Mouse (Mus musculus): ENCODE results near the gene Ncam1. TPM values are rescaled to one million over a fixed set of nuclear protein-coding genes. Genes with fewer than 3 reads are reported as not detected.

Gene Ncam1
- total and polyA plus RNA-seq, 3 experiments = 0.08 TPM; not detected in 2

DNA sequence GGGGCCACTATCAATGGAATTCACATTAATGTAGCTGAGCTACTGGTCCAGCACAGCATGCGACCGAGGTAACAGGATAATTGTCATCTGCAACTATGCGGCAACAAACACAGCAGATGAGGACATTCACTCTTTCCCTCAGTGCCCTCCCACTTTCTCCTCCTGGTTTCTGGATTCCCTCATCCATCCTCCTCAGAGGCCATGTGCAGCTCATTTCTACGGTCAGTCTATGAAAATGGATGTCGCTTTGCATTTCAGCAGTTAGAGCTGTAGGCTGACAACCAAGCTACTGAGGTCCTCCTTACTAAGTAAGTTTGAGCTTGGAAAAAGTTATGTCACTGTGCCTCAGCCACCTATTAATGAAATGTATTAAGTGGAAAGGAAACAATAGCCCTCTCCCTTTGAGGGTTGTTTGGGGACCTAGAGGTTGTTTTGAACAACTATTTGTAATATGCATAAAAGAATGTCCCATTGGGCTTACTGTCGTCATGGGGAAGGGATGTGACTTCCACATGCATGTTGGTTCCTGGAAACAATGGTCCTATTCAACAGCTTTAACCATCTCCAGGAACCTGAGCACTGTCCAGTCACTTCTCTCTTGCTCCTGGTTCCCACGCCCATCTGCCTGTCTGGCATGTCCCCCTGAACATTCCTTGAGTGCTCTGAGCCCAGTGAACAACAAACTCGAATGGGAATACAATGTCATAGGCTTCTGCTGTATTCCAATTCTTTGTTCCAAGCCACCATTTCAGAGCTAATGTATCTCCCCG is 122.8 kb downstream of the Ncam1 start:
- no peaks in the 10 kb centered on the region for H3K9me3 ChIP-seq (replicated peaks; ENCODE audit: low read length)
- no peak for DNase-seq (ENCODE audit: extremely low read depth)

DNA sequence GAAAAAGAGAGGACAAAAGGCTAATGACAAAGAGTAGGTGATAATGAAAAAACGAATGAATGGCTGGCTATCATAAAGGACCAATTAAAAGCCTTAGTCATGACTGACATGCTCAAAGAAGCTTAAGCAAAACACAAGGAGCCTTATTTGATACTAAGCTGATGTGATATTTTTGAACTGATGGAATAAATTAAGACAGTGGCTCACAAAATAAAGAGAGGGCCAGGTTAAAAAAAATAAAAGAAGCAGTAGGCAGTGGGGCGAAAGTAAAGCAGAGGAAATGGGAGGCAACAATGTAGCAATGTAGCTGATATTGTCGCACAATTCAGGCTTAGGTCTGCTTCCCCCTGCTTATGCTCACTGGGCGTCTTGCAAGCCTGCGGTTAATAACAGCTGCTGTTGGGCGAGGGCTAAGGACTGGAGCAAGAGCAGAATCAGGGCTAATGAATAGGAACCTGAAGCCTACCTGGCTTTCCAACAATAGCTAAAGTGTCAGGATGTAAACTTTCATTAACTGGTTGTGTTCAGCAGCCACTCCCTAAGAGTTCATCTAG is 126.0 kb downstream of the Ncam1 start:
- Histone ChIP-seq H3K4me1 (ENCODE audit: control insufficient read depth in 1 of 2, insufficient read depth in 2 of 2) (no peaks in the 10 kb centered on the region), H3K4me2 (ENCODE audit: insufficient read depth, low read depth, poor library complexity, severe bottlenecking) (no peak overlapping the region), H3K79me2 (replicated peaks; ENCODE audit: control insufficient read depth, extremely low read depth, insufficient read depth, poor library complexity, severe bottlenecking) (no peaks in the 10 kb centered on the region), H3K27me3 (replicated peaks) (no peaks in the 10 kb centered on the region), H3K9ac (ENCODE audit: insufficient read depth, low read depth) (no peak overlapping the region), H3K27ac (ENCODE audit: insufficient read depth, low read depth) (no peak overlapping the region), H3K36me3 (replicated peaks in 1 of 2; ENCODE audit: control insufficient read depth in 1 of 2, insufficient read depth in 1 of 2, low read length in 1 of 2) (no peaks in the 10 kb centered on the region), H3K9me3 (replicated peaks; ENCODE audit: low read length) (no peaks in the 10 kb centered on the region), H3K4me3 (replicated peaks in 1 of 3; ENCODE audit: low read depth in 2 of 3, low read length in 2 of 3, poor library complexity in 1 of 3) (no peak overlapping the region)
- dilution Hi-C loops (cut with MboI; ENCODE audit: extremely low pct_ligation_motif_present, extremely low pct_unique_long_range_greater_than_20kb, low sequenced_read_pairs) (no loop called here), in situ Hi-C loops (cut with MboI; ENCODE audit: low pct_ligation_motif_present, low pct_unique_long_range_greater_than_20kb, low sequenced_read_pairs) (no loop called here)
- no peak for DNase-seq (ENCODE audit: extremely low read depth)
- no peak for TF ChIP-seq JUND (conservative IDR thresholded peaks at IDR 0.05; ENCODE audit: low read depth, low read length)
- TF ChIP-seq SMC3 (IDR thresholded peaks at IDR 0.05; ENCODE audit: low read depth, low read length) = no peak
- TF ChIP-seq CHD2 (IDR thresholded peaks at IDR 0.05; ENCODE audit: low read length) = no peak
- TF ChIP-seq ETS1 (conservative IDR thresholded peaks at IDR 0.05; ENCODE audit: low read depth, low read length) = no peak
- TF ChIP-seq CTCF (conservative IDR thresholded peaks at IDR 0.05 in 1 of 2, IDR thresholded peaks at IDR 0.05 in 1 of 2; ENCODE audit: low read depth in 2 of 2, low read length in 2 of 2) = no peak
- no peak for TF ChIP-seq USF2 (conservative IDR thresholded peaks at IDR 0.05; ENCODE audit: low read depth, low read length)
- no peak for TF ChIP-seq MXI1 (IDR thresholded peaks at IDR 0.05; ENCODE audit: low read depth, low read length)
- no peak for TF ChIP-seq HCFC1 (IDR thresholded peaks at IDR 0.05; ENCODE audit: low read depth, low read length)
- TF ChIP-seq MEF2A (IDR thresholded peaks at IDR 0.05; ENCODE audit: borderline replicate concordance, low read depth, low read length) = no peak
- no peak for TF ChIP-seq MAX (IDR thresholded peaks at IDR 0.05; ENCODE audit: low read length)
- TF ChIP-seq E2F4 (IDR thresholded peaks at IDR 0.05; ENCODE audit: insufficient replicate concordance, low read depth, low read length) = no peak
- TF ChIP-seq RAD21 (IDR thresholded peaks at IDR 0.05; ENCODE audit: low read depth, low read length) = no peak
- no peak for TF ChIP-seq PAX5 (IDR thresholded peaks at IDR 0.05; ENCODE audit: low read length)
- no peak for TF ChIP-seq ZKSCAN1 (IDR thresholded peaks at IDR 0.05; ENCODE audit: borderline replicate concordance, low read depth, low read length)
- TF ChIP-seq NRF1 (IDR thresholded peaks at IDR 0.05; ENCODE audit: low read depth, low read length) = no peak
- no peak for TF ChIP-seq MYC (IDR thresholded peaks at IDR 0.05; ENCODE audit: low read depth, low read length)
- no peak for TF ChIP-seq UBTF (IDR thresholded peaks at IDR 0.05; ENCODE audit: low read depth, low read length)
- no peak for TF ChIP-seq POLR2AphosphoS2 (IDR thresholded peaks at IDR 0.05; ENCODE audit: low read depth, low read length)
- no peak for TF ChIP-seq TBP (conservative IDR thresholded peaks at IDR 0.05; ENCODE audit: low read depth, low read length)

More for the DNA sequence above, 122.8 kb downstream of the Ncam1 start:
- in situ Hi-C loops (cut with MboI; ENCODE audit: low pct_ligation_motif_present, low pct_unique_long_range_greater_than_20kb, low sequenced_read_pairs) = no loop called here
- no peaks in the 10 kb centered on the region for H3K36me3 ChIP-seq (replicated peaks in 1 of 2; ENCODE audit: control insufficient read depth in 1 of 2, insufficient read depth in 1 of 2, low read length in 1 of 2)
- no peaks in the 10 kb centered on the region for H3K4me1 ChIP-seq (ENCODE audit: control insufficient read depth in 1 of 2, insufficient read depth in 2 of 2)
- TF ChIP-seq PAX5 (IDR thresholded peaks at IDR 0.05; ENCODE audit: low read length) (no peak), CTCF (conservative IDR thresholded peaks at IDR 0.05 in 1 of 2, IDR thresholded peaks at IDR 0.05 in 1 of 2; ENCODE audit: low read depth in 2 of 2, low read length in 2 of 2) (no peak), CHD2 (IDR thresholded peaks at IDR 0.05; ENCODE audit: low read length) (no peak), POLR2A (IDR thresholded peaks at IDR 0.05; ENCODE audit: low read depth, low read length) (no peak), KAT2A (IDR thresholded peaks at IDR 0.05; ENCODE audit: insufficient replicate concordance, low read length) (no peak), GABPA (IDR thresholded peaks at IDR 0.05; ENCODE audit: insufficient replicate concordance, low read depth, low read length) (no peak), JUN (IDR thresholded peaks at IDR 0.05; ENCODE audit: insufficient read depth, low read depth, low read length) (no peak), MAFK (IDR thresholded peaks at IDR 0.05; ENCODE audit: insufficient replicate concordance, low read length) (no peak), MEF2A (IDR thresholded peaks at IDR 0.05; ENCODE audit: borderline replicate concordance, low read depth, low read length) (no peak), ZMIZ1 (IDR thresholded peaks at IDR 0.05; ENCODE audit: low read depth, low read length) (no peak), POLR2AphosphoS2 (IDR thresholded peaks at IDR 0.05; ENCODE audit: low read depth, low read length) (no peak), UBTF (IDR thresholded peaks at IDR 0.05; ENCODE audit: low read depth, low read length) (no peak)
- dilution Hi-C loops (cut with MboI; ENCODE audit: extremely low pct_ligation_motif_present, extremely low pct_unique_long_range_greater_than_20kb, low sequenced_read_pairs) = no loop called here
- no peak overlapping the region for H3K9ac ChIP-seq (ENCODE audit: insufficient read depth, low read depth)
- H3K4me3 ChIP-seq (replicated peaks in 1 of 3; ENCODE audit: low read depth in 2 of 3, low read length in 2 of 3, poor library complexity in 1 of 3) = no peak overlapping the region
- H3K27ac ChIP-seq (ENCODE audit: insufficient read depth, low read depth) = no peak overlapping the region
- H3K4me2 ChIP-seq (ENCODE audit: insufficient read depth, low read depth, poor library complexity, severe bottlenecking) = no peak overlapping the region
- no peaks in the 10 kb centered on the region for H3K79me2 ChIP-seq (replicated peaks; ENCODE audit: control insufficient read depth, extremely low read depth, insufficient read depth, poor library complexity, severe bottlenecking)
- no peaks in the 10 kb centered on the region for H3K27me3 ChIP-seq (replicated peaks)
